Mouse (Mus musculus) lung, postnatal 0 days (tissue): Measurements from ENCODE around the gene Syne2.

Experiments used
- CTCF ChIP-seq: IDR thresholded peaks from 2 replicates; pipeline ENCODE4 v1.5.1; 2016; ENCODE audit warnings: antibody characterized with exemption, mild to moderate bottlenecking
- EP300 ChIP-seq: IDR thresholded peaks from 2 replicates; pipeline ENCODE4 v1.6.1; 2016; ENCODE audit warnings: antibody characterized with exemption, mild to moderate bottlenecking, control low read depth

DNA sequence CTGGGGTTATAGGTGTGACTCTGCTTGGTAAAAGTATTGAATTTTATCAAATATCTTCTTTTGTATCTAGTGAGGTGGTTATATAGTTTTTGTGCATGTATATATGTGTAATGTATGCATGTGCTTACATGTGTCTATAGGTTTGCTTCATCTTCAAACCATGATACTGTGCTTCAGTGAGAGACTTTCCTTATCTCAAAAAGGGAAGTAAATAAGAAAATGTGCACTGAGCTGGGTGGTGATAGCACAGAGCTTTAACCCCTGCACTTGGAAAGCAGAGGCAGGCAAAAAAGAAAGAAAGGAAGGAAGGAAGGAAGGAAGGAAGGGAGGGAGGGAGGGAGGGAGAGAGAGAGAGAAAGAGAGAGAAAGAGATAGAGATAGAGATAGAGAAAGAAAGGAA lies 36.5 kb upstream of the Syne2 start:
- TF ChIP-seq CTCF (no peak), EP300 (no peak)
